Mouse (Mus musculus): ENCODE measurements around the gene Lipn. TPM values are rescaled to one million over a fixed set of nuclear protein-coding genes. Genes with fewer than 3 reads are reported as not detected.

The Lipn gene
- polyA plus RNA-seq, 1 experiment from 2014 or later = not detected

GRCm38 (mm10) chr19:34119653-34120052, 52.5 kb downstream of the Lipn start:
- no peaks in the 10 kb centered on the region for H3K4me1 ChIP-seq (ENCODE audit: control insufficient read depth, insufficient read depth, low read length)
- no peaks in the 10 kb centered on the region for H3K27me3 ChIP-seq (ENCODE audit: control insufficient read depth, insufficient read depth, low read length)
- H3K4me2 ChIP-seq = no peak overlapping the region
- H3K9ac ChIP-seq (ENCODE audit: low read length) = no peak overlapping the region
- DNase-seq (ENCODE audit: low spot score, missing footprints) = no peak
- 83% methylated on average over 4 of the region's 4 CpGs for WGBS
- H3K36me3 ChIP-seq (ENCODE audit: control insufficient read depth, insufficient read depth, low read length) = no peaks in the 10 kb centered on the region
- H3K9me3 ChIP-seq (ENCODE audit: control insufficient read depth, low read length) = no peaks in the 10 kb centered on the region
- ATAC-seq (ENCODE audit: low FRiP score) = no peak
- H3K4me3 ChIP-seq (ENCODE audit: low read depth, low read length) = no peak overlapping the region
- no peak overlapping the region for H3K27ac ChIP-seq (ENCODE audit: low read depth, low read length)

GRCm38 (mm10) chr19:34120107-34120731, 53.1 kb downstream of the Lipn start:
- Histone ChIP-seq H3K9ac (ENCODE audit: low read length) (no peak overlapping the region), H3K4me1 (ENCODE audit: control insufficient read depth, insufficient read depth, low read length) (no peaks in the 10 kb centered on the region), H3K9me3 (ENCODE audit: control insufficient read depth, low read length) (no peaks in the 10 kb centered on the region), H3K4me2 (no peak overlapping the region), H3K36me3 (ENCODE audit: control insufficient read depth, insufficient read depth, low read length) (no peaks in the 10 kb centered on the region), H3K27ac (ENCODE audit: low read depth, low read length) (no peak overlapping the region), H3K27me3 (ENCODE audit: control insufficient read depth, insufficient read depth, low read length) (no peaks in the 10 kb centered on the region), H3K4me3 (ENCODE audit: low read depth, low read length) (no peak overlapping the region)
- DNase-seq (ENCODE audit: low spot score, missing footprints) = no peak
- 70% methylated on average over 3 of the region's 3 CpGs for WGBS
- ATAC-seq (ENCODE audit: low FRiP score) = no peak

Small RNA genes within 50 kb of the gene (microRNA-seq; reads per million reads assigned to microRNA genes)
- not detected for gene Gm23334

Other genes starting within 250 kb of the Lipn start
- gene Lipf, start 106.2 kb upstream of the Lipn start, polyA plus RNA-seq (2014; fragmentation: Nextera tagmentation; extraction: Ambion mirVana) = not detected in 2 replicates
- not detected in 2 replicates for gene Lipk, start 59.1 kb upstream of the Lipn start, polyA plus RNA-seq (2014; fragmentation: Nextera tagmentation; extraction: Ambion mirVana)
- not detected in 2 replicates for gene Lipm, start 33.6 kb downstream of the Lipn start, polyA plus RNA-seq (2014; fragmentation: Nextera tagmentation; extraction: Ambion mirVana)
- not detected in 2 replicates for gene Ankrd22, start 98.7 kb downstream of the Lipn start, polyA plus RNA-seq (2014; fragmentation: Nextera tagmentation; extraction: Ambion mirVana)
- gene Stambpl1, start 124.9 kb downstream of the Lipn start, polyA plus RNA-seq (2014; fragmentation: Nextera tagmentation; extraction: Ambion mirVana) = 1.6 and 1.9 TPM in 2 replicates
- 31.5 and 34.9 TPM in 2 replicates for gene Acta2, start 188.2 kb downstream of the Lipn start, polyA plus RNA-seq (2014; fragmentation: Nextera tagmentation; extraction: Ambion mirVana)
- gene Fas, start 223.3 kb downstream of the Lipn start, polyA plus RNA-seq (2014; fragmentation: Nextera tagmentation; extraction: Ambion mirVana) = 0.36 and 0.81 TPM in 2 replicates